Mouse (Mus musculus) olfactory bulb, adult 2 months (tissue): Measurements from ENCODE around the gene Ccnjl.

Experiments used
- CTCF ChIP-seq: fragments of 200-500 bp; IDR thresholded peaks from 2 replicates; pipeline ENCODE4 v1.5.1; 2012; ENCODE audit warnings: low read depth, mild to moderate bottlenecking, low read length, moderate library complexity; ENCODE audit not compliant: insufficient read depth
- POLR2A ChIP-seq: fragments of 200-500 bp; IDR thresholded peaks from 2 replicates; pipeline ENCODE4 v1.6.1; 2012; ENCODE audit warnings: mild to moderate bottlenecking, low read depth, low read length, moderate library complexity; ENCODE audit not compliant: insufficient read depth

- TF ChIP-seq CTCF (no peak), POLR2A (no peak)
These were observed 46.4 kb downstream of the Ccnjl start for GRCm38 (mm10) chr11:43575061-43575375.
